Mouse (Mus musculus) gastrocnemius, postnatal 10 days (tissue): ENCODE measurements around the gene Ms4a5. TPM values are rescaled to one million over a fixed set of nuclear protein-coding genes. Genes with fewer than 3 reads are reported as not detected.
"Not testable (repeated sequence)": the region's sequence is repeated elsewhere in the genome, so short reads cannot be mapped to it uniquely, and the experiment has no call there.

Experiments
- DNase-seq: peaks from one replicate; pipeline ENCODE4 v3.0.0; 2021; ENCODE audit warnings: mixed read lengths
- long read RNA-seq, 2 experiments: library from polyadenylated mRNA; stranded (forward); transcript quantifications; one replicate each; pipeline ENCODE4 v2.0.0; 2021
- total RNA-seq, 2 experiments: library from RNA; stranded (reverse); gene quantifications; 2 replicates each; pipeline ENCODE4 v1.2.3; 2021

Gene Ms4a5
- total RNA-seq = not detected
- long read RNA-seq, experiment 1 = 0 reads
- long read RNA-seq, experiment 2 = 0 reads

- no peak for DNase-seq
Observed at GRCm38 (mm10) chr19:11283773-11284172, at the start of gene Ms4a5. Ms4a5 (minus strand) TSS chr19:11283873.

GRCm38 (mm10) chr19:11321123-11321522 is 37.5 kb upstream of the Ms4a5 start:
- no peak for DNase-seq

- no peak for DNase-seq
Observed at GRCm38 (mm10) chr19:11316786-11317185, 33.1 kb upstream of the Ms4a5 start.

- no peak for DNase-seq
Observed at GRCm38 (mm10) chr19:11314354-11314753, 30.7 kb upstream of the Ms4a5 start, which contains the start of gene Ms4a14. Ms4a14 (minus strand) TSS chr19:11314454.

GRCm38 (mm10) chr19:11308888-11309287 is 25.2 kb upstream of the Ms4a5 start:
- DNase-seq = no peak

GRCm38 (mm10) chr19:11299529-11299928 is 15.9 kb upstream of the Ms4a5 start:
- DNase-seq = not testable (repeated sequence)

- DNase-seq = no peak
Observed at GRCm38 (mm10) chr19:11298939-11299338, 15.3 kb upstream of the Ms4a5 start.

GRCm38 (mm10) chr19:11293616-11294015 is 9.9 kb upstream of the Ms4a5 start:
- not testable (repeated sequence) for DNase-seq

- DNase-seq = no peak
Observed at GRCm38 (mm10) chr19:11292990-11293389, 9.3 kb upstream of the Ms4a5 start.

GRCm38 (mm10) chr19:11280223-11280622 is 3.5 kb downstream of the Ms4a5 start:
- no peak for DNase-seq

GRCm38 (mm10) chr19:11276431-11276830 is 7.2 kb downstream of the Ms4a5 start:
- no peak for DNase-seq

- DNase-seq = no peak
Observed at GRCm38 (mm10) chr19:11266956-11267355, 16.7 kb downstream of the Ms4a5 start.

- DNase-seq = no peak
Observed at GRCm38 (mm10) chr19:11266052-11266845, 17.4 kb downstream of the Ms4a5 start, which contains the start of gene Ms4a1. Ms4a1 (minus strand) TSS chr19:11266241.

- no peak for DNase-seq
Observed at GRCm38 (mm10) chr19:11264602-11265185, 19.0 kb downstream of the Ms4a5 start.

GRCm38 (mm10) chr19:11263549-11263948 is 20.1 kb downstream of the Ms4a5 start:
- DNase-seq = no peak

- not testable (repeated sequence) for DNase-seq
Observed at GRCm38 (mm10) chr19:11262932-11263331, 20.7 kb downstream of the Ms4a5 start.

- DNase-seq = no peak
Observed at GRCm38 (mm10) chr19:11261522-11261921, 22.2 kb downstream of the Ms4a5 start.

GRCm38 (mm10) chr19:11244230-11244629 is 39.4 kb downstream of the Ms4a5 start:
- no peak for DNase-seq

- DNase-seq = no peak
Observed at GRCm38 (mm10) chr19:11242560-11242959, 41.1 kb downstream of the Ms4a5 start.

- DNase-seq = no peak
Observed at GRCm38 (mm10) chr19:11235820-11236219, 47.9 kb downstream of the Ms4a5 start.

- DNase-seq = no peak
Observed at GRCm38 (mm10) chr19:11234921-11235735, 48.5 kb downstream of the Ms4a5 start.

- DNase-seq = no peak
Observed at GRCm38 (mm10) chr19:11234244-11234643, 49.4 kb downstream of the Ms4a5 start.

GRCm38 (mm10) chr19:11232348-11232747 is 51.3 kb downstream of the Ms4a5 start, which contains the start of gene Ms4a12:
Ms4a12 (minus strand) TSS chr19:11232448.
- no peak for DNase-seq
